Mouse (Mus musculus): Measurements from ENCODE around the gene Tnni3.
A peak's percentile ranks its signal among the peaks of the same experiment; 100 is the strongest.

Tnni3 gene

DNA sequence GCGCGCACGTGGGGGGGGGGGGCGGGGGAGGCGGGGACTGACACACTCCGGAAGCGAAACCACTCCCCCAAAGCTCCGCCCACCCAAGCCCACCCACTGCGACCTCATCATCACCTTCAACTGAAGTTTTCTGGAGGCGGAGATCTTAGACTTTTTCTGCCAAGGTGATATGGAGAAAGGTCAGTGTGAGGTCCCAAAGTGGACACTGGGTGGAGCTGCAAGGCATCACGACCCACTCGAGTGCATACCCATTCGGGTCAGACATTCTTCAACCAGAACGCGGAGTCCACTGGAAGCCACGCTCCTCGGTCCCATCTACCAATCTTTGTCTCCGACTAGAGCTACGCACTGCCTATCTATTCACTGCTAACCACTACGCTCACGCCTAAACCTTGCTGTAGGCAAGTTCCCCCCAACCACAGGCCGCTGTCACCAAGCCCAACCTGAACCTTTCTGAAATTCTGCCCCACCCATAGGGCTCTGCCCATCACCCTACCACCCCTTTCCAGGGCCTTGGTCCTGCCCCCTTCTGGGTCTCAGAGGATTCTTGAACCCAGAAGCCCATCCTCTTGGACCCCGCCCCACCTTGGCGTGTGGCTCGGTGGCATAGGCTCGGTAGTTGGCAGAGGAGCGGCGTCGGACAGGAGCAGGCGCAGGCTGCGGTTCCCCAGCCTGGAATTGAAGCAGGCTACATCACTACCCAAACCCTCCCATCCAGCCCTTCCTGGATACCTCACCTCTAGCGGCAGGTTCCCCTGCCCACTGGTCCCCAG is 2.6 kb downstream of the Tnni3 start:
- no peak for DNase-seq (ENCODE audit: low read depth)

GRCm38 (mm10) chr7:4518487-4518886 is 5.5 kb downstream of the Tnni3 start:
- peak; percentile 51 for DNase-seq (ENCODE audit: low read depth)

- peak; percentile 1 for DNase-seq (ENCODE audit: low read depth)
Measured at GRCm38 (mm10) chr7:4516332-4517050, 7.5 kb downstream of the Tnni3 start, which contains the start of gene Tnnt1. Gene Tnnt1, minus strand, starts transcription at chr7:4516382.

DNA sequence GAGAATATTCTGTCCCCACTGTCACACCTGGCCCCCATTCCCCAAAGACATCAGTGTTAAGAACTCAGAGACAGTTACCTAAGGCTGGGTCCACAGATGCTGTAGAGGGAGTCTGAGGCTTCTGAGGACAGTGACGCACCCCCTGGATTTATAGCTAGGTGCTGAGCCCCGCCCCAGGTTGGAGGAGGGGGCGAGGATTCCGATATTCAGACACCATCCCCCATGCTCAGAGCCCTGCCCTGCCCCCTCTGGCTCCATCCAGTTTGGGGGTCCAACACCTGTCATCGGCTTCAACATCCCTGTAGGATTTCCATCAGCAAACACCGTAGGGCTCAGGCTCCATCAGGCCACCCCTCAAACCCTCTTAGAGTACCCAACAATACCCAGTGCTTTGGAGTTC is 8.2 kb downstream of the Tnni3 start:
- peak; percentile 2 for DNase-seq (ENCODE audit: low read depth)

DNA sequence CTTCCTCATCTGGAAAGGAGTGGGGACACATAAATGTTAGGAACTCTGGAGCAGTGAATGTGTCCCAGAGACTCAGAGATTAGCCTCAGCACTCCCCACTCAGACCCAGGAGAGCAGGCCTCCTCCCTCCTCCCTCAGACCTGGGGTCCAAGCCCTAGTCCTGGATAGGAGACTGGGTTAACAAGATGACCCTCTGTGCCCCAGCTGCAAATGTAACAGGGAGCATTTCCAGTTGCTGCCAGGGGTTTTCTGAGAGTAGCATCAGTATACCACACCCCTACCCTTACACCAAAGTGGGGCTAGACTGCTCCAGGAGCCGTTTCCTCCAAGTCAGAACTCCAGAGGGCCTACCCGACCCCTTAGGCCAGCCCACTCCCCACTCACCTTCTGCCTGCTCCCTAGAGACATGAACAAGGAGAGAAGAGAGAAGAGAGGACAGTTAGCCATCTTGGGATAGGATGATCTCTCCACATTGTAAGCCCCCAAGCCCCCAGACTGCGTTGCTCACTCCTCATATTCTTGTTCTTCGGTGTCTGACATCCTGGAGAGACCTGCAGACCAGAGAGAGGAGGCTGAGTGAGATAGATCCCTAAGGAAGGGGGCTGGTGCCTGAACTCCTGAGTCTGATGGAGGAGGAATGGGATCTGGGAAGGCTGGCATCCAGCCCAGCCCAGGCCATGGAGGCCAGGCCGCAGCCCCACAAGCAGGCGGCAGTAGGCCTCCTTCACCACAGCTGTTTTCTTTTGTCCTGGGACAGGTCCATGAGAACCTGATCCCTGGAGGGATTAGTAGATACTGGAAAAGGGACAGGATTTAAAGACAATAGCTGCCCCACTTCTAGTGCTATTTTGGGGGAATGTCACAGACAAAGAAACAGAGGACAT is 10.0 kb downstream of the Tnni3 start:
- no peak for DNase-seq (ENCODE audit: low read depth)

DNA sequence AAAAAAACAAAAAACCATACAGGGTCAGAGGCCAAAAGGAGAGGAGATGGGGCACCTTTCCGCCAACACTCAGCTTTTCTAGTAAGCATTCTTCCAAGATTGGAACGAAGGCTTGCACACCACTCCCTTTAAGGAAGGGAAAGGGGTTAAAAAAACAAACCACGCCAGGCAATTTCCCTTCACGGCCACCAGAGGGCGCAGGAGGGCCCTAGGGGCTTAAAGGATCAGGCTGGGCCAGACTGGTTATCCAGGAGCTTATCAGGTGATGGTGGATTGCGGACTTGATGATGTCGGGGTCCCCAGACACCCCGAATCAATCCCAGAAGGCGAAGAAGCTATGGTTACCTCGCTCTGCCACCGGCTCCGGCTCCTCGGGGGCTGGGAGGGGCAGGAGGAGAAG is 10.8 kb downstream of the Tnni3 start:
- peak; percentile 81 for DNase-seq (ENCODE audit: low read depth)

DNA sequence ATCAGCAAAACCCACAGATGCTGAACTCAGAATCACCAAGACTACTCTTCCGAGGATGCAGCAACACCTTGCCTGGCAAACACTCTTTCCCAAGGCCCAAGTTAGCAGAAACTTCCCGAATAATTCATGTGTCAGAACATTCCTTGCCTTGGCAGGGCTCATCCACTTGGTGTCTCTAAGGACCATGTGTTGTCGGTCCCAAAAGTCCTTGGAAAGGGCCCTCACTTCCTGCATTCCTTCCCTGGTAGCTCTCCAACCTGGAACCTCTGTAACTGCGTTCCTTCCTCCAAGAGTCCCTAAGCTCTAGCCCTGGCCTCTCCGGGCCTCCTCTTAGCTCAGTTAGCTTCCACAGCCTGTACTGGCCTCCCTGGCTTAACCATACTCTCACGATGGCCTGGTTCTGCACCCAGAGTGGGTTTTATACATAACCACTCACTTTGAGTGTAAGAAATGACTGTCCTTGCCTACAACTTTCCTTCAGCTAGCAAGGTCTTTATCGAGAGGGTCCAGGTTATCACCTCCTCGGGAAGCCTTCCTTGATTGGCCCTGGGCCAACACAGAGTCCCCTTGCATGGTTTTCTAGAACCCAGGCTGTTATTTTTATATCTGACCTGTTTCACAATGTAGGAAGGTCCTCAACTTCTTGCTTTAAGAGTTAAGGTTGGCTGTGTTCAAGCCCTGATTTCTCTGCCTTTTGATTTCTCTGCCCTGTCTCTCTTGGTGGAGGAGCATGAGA is 12.4 kb downstream of the Tnni3 start:
- no peak for DNase-seq (ENCODE audit: low read depth)

DNA sequence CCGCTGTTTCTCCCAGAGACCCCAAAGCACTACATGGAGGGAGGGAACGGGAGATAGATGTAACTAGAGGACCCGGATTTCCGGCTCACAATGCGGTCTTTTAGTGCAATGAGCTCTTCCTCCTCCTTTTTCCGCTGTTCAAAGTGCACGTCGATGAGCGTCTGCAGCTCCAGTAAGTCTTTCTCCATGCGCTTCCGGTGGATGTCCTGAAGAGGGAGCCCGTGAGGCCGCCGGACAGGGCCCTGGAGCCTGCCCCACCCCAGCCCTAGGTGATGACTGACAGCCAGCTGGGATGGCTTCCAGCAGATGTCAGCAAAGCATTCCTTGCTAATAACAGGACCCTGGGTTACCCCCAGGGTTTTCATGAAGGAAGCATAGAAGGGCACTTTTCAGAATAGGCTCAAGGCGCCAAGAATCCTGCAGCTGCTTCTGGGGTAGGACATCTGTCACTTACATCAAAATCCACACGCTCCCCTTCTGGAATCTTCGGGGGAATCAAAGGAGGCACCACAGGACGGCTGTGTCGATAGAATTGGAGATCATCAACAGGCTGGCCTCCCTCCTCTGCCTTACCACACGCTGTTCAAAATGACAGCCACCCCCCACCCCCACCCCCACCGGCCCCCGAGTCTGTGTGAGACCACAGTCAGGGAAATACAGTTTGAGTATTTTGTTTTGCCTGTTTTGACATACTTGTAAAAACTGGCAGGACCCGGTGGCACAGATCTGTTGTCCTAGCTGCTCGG is 14.0 kb downstream of the Tnni3 start:
- DNase-seq (ENCODE audit: low read depth), result peak; percentile 85

GRCm38 (mm10) chr7:4508739-4509116 is 15.3 kb downstream of the Tnni3 start:
- DNase-seq (ENCODE audit: low read depth), result no peak

GRCm38 (mm10) chr7:4508062-4508738 is 15.8 kb downstream of the Tnni3 start:
- DNase-seq (ENCODE audit: low read depth), result peak; percentile 38

DNA sequence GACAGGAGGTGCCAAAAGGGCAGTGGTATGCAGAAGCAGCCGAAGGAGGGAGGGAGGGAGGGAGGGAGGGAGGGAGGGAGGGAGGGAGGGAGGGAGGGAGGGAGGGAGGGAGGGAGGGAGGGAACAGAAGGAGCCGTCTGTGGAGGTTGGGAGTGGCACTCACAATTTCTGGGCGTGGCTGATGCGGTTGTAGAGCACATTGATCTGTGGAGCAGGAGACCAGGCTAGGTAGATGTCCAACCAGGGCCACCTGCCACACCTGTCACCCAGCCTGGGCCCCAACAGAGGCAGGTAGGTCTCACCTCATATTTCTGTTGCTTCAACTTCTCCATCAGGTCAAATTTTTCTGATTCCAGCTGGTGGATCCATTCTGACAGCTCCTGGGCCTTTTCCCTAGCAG is 16.8 kb downstream of the Tnni3 start:
- DNase-seq (ENCODE audit: low read depth), result no peak

- no peak for DNase-seq (ENCODE audit: low read depth)
Measured at GRCm38 (mm10) chr7:4504646-4505435, 19.2 kb downstream of the Tnni3 start.

- DNase-seq (ENCODE audit: low read depth), result no peak
Measured at GRCm38 (mm10) chr7:4503858-4504257, 20.2 kb downstream of the Tnni3 start.

DNA sequence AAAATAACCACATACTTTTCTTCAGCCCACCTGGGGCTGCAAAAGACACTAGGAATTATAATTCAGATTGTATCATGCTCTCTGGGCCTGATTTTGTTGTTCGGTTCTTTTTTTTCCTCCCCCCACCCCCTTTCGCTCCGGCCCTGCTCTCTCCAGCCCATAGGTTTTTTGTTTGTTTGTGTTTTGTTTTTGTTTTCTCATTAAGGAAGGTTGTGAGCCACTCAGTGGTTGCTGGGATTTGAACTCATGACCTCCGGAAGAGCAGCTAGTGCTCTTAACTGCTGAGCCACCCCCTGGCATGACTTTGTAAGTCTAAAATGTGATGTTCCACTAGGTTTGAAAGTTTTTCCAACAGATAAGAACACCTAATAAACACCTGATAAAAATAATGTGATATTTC is 20.9 kb downstream of the Tnni3 start:
- DNase-seq (ENCODE audit: low read depth), result no peak

DNA sequence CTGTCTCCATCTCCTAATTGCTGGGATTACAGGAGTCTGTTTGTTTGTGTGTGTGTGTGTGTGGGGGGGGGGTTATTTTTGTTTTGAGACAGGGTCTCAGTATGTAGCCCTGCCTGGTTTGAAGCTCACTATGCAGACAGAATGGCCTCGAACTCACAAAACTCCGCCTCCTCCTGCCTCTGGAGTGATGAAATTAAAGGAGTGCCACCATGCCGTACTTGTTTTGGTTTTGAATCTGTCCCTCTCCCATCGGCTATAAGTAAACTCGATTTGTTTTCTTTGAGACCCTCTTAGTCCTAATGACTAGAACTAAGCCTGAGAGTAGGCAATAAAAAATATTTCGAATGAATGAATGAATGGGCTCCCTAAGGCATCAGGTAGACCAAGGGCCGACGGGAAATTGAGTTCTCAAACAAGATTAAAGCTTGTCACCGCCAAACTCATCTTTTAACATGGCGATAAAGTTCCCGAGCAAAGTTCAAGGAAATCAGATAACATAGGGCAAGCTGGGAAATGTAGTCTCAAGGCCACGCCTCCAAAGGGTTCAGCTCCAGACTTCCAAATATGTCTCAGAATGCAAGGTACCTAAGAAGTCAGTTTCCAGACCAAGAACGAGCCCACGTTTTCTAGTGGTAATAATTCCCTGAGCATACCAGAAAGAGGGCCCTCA is 21.5 kb downstream of the Tnni3 start:
- peak; percentile 26 for DNase-seq (ENCODE audit: low read depth)

GRCm38 (mm10) chr7:4501558-4502397 is 22.3 kb downstream of the Tnni3 start, which contains the start of gene Ppp1r12c:
Gene Ppp1r12c, minus strand, starts transcription at chr7:4501680.
- DNase-seq (ENCODE audit: low read depth), result peak; percentile 93

- peak; percentile 70 for DNase-seq (ENCODE audit: low read depth)
Measured at GRCm38 (mm10) chr7:4500892-4501471, 23.0 kb downstream of the Tnni3 start.

- no peak for DNase-seq (ENCODE audit: low read depth)
Measured at GRCm38 (mm10) chr7:4499034-4499433, 25.0 kb downstream of the Tnni3 start.

All from naive thymus-derived CD4-positive, alpha-beta T cell, adult 2 months (primary cell).